Mouse (Mus musculus) CH12.LX (cell line): Measurements from ENCODE around the gene Myo5a. TPM values are rescaled to one million over a fixed set of nuclear protein-coding genes. Genes with fewer than 3 reads are reported as not detected.

ENCODE experiments used
- DNase-seq: peaks from one replicate; pipeline ENCODE4 v3.0.0-alpha.2; 2013; ENCODE audit errors: extremely low read depth
- H3K27ac ChIP-seq: 2 replicates; pipeline ENCODE4 v1.5.1; 2012; ENCODE audit warnings: low read depth, mild to moderate bottlenecking, control low read depth, moderate library complexity; ENCODE audit not compliant: insufficient read depth
- H3K27me3 ChIP-seq: replicated peaks from 2 replicates; pipeline ENCODE3; 2012; ENCODE audit warnings: inconsistent platforms
- H3K36me3 ChIP-seq, 2 experiments: replicated peaks in 1 of 2; 2 replicates each; pipeline versions ENCODE3 to v1.6.1; 2012; ENCODE audit warnings: inconsistent platforms in 1 of 2, low read length in 1 of 2, mild to moderate bottlenecking in 1 of 2, mixed read lengths in 1 of 2, moderate library complexity in 1 of 2; ENCODE audit not compliant: control insufficient read depth in 1 of 2, insufficient read depth in 1 of 2
- H3K4me1 ChIP-seq, 2 experiments: 2 replicates each; pipeline ENCODE4 v1.6.1; 2012; ENCODE audit warnings: inconsistent platforms in 1 of 2, moderate library complexity in 1 of 2; ENCODE audit not compliant: insufficient read depth in 2 of 2, control insufficient read depth in 1 of 2
- H3K4me2 ChIP-seq: 2 replicates; pipeline ENCODE4 v1.6.1; 2012; ENCODE audit warnings: low read depth, mild to moderate bottlenecking, control low read depth; ENCODE audit not compliant: poor library complexity, insufficient read depth, severe bottlenecking
- H3K4me3 ChIP-seq, 3 experiments: fragments of 150-350 bp in 1 of 3; sonication (generic) in 1 of 3; replicated peaks in 1 of 3; 2 replicates each; pipeline versions ENCODE3 to v1.5.1; 2011 to 2012; ENCODE audit warnings: low read depth in 2 of 3, low read length in 2 of 3, mild to moderate bottlenecking in 2 of 3, moderate library complexity in 2 of 3, control low read depth in 1 of 3, improper control_type of control experiment in 1 of 3, inconsistent platforms in 1 of 3, mixed read lengths in 1 of 3; ENCODE audit not compliant: poor library complexity in 1 of 3
- H3K79me2 ChIP-seq: replicated peaks from 2 replicates; pipeline ENCODE4 v1.6.1; 2012; ENCODE audit warnings: mild to moderate bottlenecking, moderate library complexity; ENCODE audit not compliant: control insufficient read depth, poor library complexity, insufficient read depth, severe bottlenecking; ENCODE audit errors: extremely low read depth
- H3K9ac ChIP-seq: 2 replicates; pipeline ENCODE4 v1.6.1; 2012; ENCODE audit warnings: low read depth, mild to moderate bottlenecking, control low read depth, moderate library complexity; ENCODE audit not compliant: insufficient read depth
- H3K9me3 ChIP-seq: replicated peaks from 2 replicates; pipeline ENCODE3; 2012; ENCODE audit warnings: low read length, inconsistent platforms, mixed read lengths
- BHLHE40 ChIP-seq: IDR thresholded peaks from 2 replicates; pipeline ENCODE4 v1.6.1; 2011; ENCODE audit warnings: mild to moderate bottlenecking, low read depth, low read length, improper control_type of control experiment
- CHD1 ChIP-seq: IDR thresholded peaks from 2 replicates; pipeline ENCODE4 v1.6.1; 2012; ENCODE audit warnings: low read depth, low read length, improper control_type of control experiment, inconsistent platforms
- CTCF ChIP-seq, 2 experiments: IDR thresholded peaks in 1 of 2; conservative IDR thresholded peaks in 1 of 2; 2 replicates each; pipeline ENCODE4 v1.5.1; 2011 to 2012; ENCODE audit warnings: low read depth in 2 of 2, low read length in 2 of 2, improper control_type of control experiment in 1 of 2, inconsistent platforms in 1 of 2, mild to moderate bottlenecking in 1 of 2, moderate library complexity in 1 of 2
- E2F4 ChIP-seq: IDR thresholded peaks from 2 replicates; pipeline ENCODE4 v1.6.1; 2011; ENCODE audit warnings: low read depth, low read length, improper control_type of control experiment; ENCODE audit not compliant: insufficient replicate concordance
- ELF1 ChIP-seq: IDR thresholded peaks from 2 replicates; pipeline ENCODE4 v1.6.1; 2014; ENCODE audit warnings: low read depth, mild to moderate bottlenecking, inconsistent platforms, low read length, improper control_type of control experiment
- EP300 ChIP-seq: IDR thresholded peaks from 2 replicates; pipeline ENCODE4 v1.6.1; 2011; ENCODE audit warnings: low read length, improper control_type of control experiment
- ETS1 ChIP-seq: conservative IDR thresholded peaks from 2 replicates; pipeline ENCODE4 v1.6.1; 2012; ENCODE audit warnings: low read depth, mild to moderate bottlenecking, inconsistent platforms, low read length, improper control_type of control experiment, moderate library complexity
- HCFC1 ChIP-seq: IDR thresholded peaks from 2 replicates; pipeline ENCODE4 v1.6.1; 2012; ENCODE audit warnings: low read depth, mild to moderate bottlenecking, inconsistent platforms, low read length, improper control_type of control experiment
- IRF4 ChIP-seq: IDR thresholded peaks from 2 replicates; pipeline ENCODE4 v1.6.1; 2014; ENCODE audit warnings: low read depth, mild to moderate bottlenecking, inconsistent platforms, low read length, improper control_type of control experiment
- JUN ChIP-seq: IDR thresholded peaks from 2 replicates; pipeline ENCODE4 v1.6.1; 2011; ENCODE audit warnings: low read depth, mild to moderate bottlenecking, low read length, improper control_type of control experiment, moderate library complexity; ENCODE audit not compliant: insufficient read depth
- JUND ChIP-seq: conservative IDR thresholded peaks from 2 replicates; pipeline ENCODE4 v1.6.1; 2011; ENCODE audit warnings: low read depth, low read length, improper control_type of control experiment
- KAT2A ChIP-seq: IDR thresholded peaks from 2 replicates; pipeline ENCODE4 v1.6.1; 2012; ENCODE audit warnings: low read length, improper control_type of control experiment, inconsistent platforms; ENCODE audit not compliant: insufficient replicate concordance
- MAX ChIP-seq: IDR thresholded peaks from 2 replicates; pipeline ENCODE4 v1.6.1; 2011; ENCODE audit warnings: low read length, improper control_type of control experiment
- MEF2A ChIP-seq: IDR thresholded peaks from 2 replicates; pipeline ENCODE4 v1.6.1; 2014; ENCODE audit warnings: low read depth, mild to moderate bottlenecking, inconsistent platforms, low read length, improper control_type of control experiment, borderline replicate concordance
- MXI1 ChIP-seq: IDR thresholded peaks from 2 replicates; pipeline ENCODE4 v1.6.1; 2011; ENCODE audit warnings: mild to moderate bottlenecking, low read depth, low read length, improper control_type of control experiment
- MYC ChIP-seq: IDR thresholded peaks from 2 replicates; pipeline ENCODE4 v1.6.1; 2011; ENCODE audit warnings: low read depth, mild to moderate bottlenecking, improper control_type of control experiment, low read length
- NELFE ChIP-seq: IDR thresholded peaks from 2 replicates; pipeline ENCODE4 v1.6.1; 2011; ENCODE audit warnings: low read depth, low read length, improper control_type of control experiment
- PAX5 ChIP-seq: IDR thresholded peaks from 2 replicates; pipeline ENCODE4 v1.6.1; 2012; ENCODE audit warnings: low read length, inconsistent platforms, mixed read lengths
- POLR2A ChIP-seq: IDR thresholded peaks from 2 replicates; pipeline ENCODE4 v1.6.1; 2011; ENCODE audit warnings: low read depth, mild to moderate bottlenecking, improper control_type of control experiment, low read length
- RAD21 ChIP-seq: IDR thresholded peaks from 2 replicates; pipeline ENCODE4 v1.6.1; 2011; ENCODE audit warnings: low read depth, mild to moderate bottlenecking, low read length, improper control_type of control experiment, moderate library complexity
- RCOR1 ChIP-seq: conservative IDR thresholded peaks from 2 replicates; pipeline ENCODE4 v1.6.1; 2012; ENCODE audit warnings: low read depth, mild to moderate bottlenecking, inconsistent platforms, low read length, improper control_type of control experiment
- SIN3A ChIP-seq: IDR thresholded peaks from 2 replicates; pipeline ENCODE4 v1.6.1; 2012; ENCODE audit warnings: low read length, improper control_type of control experiment, inconsistent platforms
- SMC3 ChIP-seq: IDR thresholded peaks from 2 replicates; pipeline ENCODE4 v1.6.1; 2011; ENCODE audit warnings: low read depth, low read length, improper control_type of control experiment
- TBP ChIP-seq: conservative IDR thresholded peaks from 2 replicates; pipeline ENCODE4 v1.6.1; 2011; ENCODE audit warnings: low read depth, low read length, improper control_type of control experiment
- TCF12 ChIP-seq: IDR thresholded peaks from 2 replicates; pipeline ENCODE4 v1.6.1; 2014; ENCODE audit warnings: low read depth, mild to moderate bottlenecking, inconsistent platforms, low read length, improper control_type of control experiment
- UBTF ChIP-seq: IDR thresholded peaks from 2 replicates; pipeline ENCODE4 v1.6.1; 2012; ENCODE audit warnings: low read depth, mild to moderate bottlenecking, inconsistent platforms, low read length, improper control_type of control experiment, moderate library complexity
- USF1 ChIP-seq: IDR thresholded peaks from 2 replicates; pipeline ENCODE4 v1.6.1; 2014; ENCODE audit warnings: low read depth, mild to moderate bottlenecking, inconsistent platforms, low read length, improper control_type of control experiment
- USF2 ChIP-seq: conservative IDR thresholded peaks from 2 replicates; pipeline ENCODE4 v1.6.1; 2011; ENCODE audit warnings: low read depth, low read length, improper control_type of control experiment
- ZC3H11A ChIP-seq: IDR thresholded peaks from 2 replicates; pipeline ENCODE4 v1.6.1; 2012; ENCODE audit warnings: low read depth, mild to moderate bottlenecking, inconsistent platforms, low read length, improper control_type of control experiment
- ZKSCAN1 ChIP-seq: IDR thresholded peaks from 2 replicates; pipeline ENCODE4 v1.6.1; 2012; ENCODE audit warnings: low read depth, inconsistent platforms, low read length, improper control_type of control experiment, borderline replicate concordance
- ZMIZ1 ChIP-seq: IDR thresholded peaks from 2 replicates; pipeline ENCODE4 v1.6.1; 2012; ENCODE audit warnings: low read depth, mild to moderate bottlenecking, inconsistent platforms, low read length, improper control_type of control experiment
- ZNF384 ChIP-seq: IDR thresholded peaks from 2 replicates; pipeline ENCODE4 v1.6.1; 2012; ENCODE audit warnings: low read depth, low read length, improper control_type of control experiment, inconsistent platforms
- dilution Hi-C: fragments of 300-500 bp; cut with MboI; formaldehyde crosslinking; loops from 2 replicates; pipeline ENCODE4 v1.14.3; 2020; ENCODE audit warnings: low sequenced_read_pairs; ENCODE audit not compliant: extremely low pct_unique_long_range_greater_than_20kb, extremely low pct_ligation_motif_present
- in situ Hi-C: fragments of 300-500 bp; cut with MboI; formaldehyde crosslinking; loops from 3 replicates; pipeline ENCODE4 v1.14.3; 2019; ENCODE audit warnings: low sequenced_read_pairs, low pct_ligation_motif_present, low pct_unique_long_range_greater_than_20kb, mixed read lengths
- polyA plus RNA-seq: library from polyadenylated mRNA; unstranded; fragments of >175 nt; gene quantifications from 2 replicates; pipeline ENCODE4 v1.2.1, GENCODE M21; 2012; ENCODE audit warnings: low read depth; ENCODE audit not compliant: insufficient read length
- total RNA-seq, 2 experiments: library from RNA; depleted of rRNA; stranded (reverse); fragments of 300-350 nt in 1 of 2; fragments of >200 nt in 1 of 2; gene quantifications; 2 replicates each; pipeline ENCODE4 v1.2.3; 2012 to 2014

Myo5a gene
- total and polyA plus RNA-seq, 3 experiments, result 55.0 to 107 (median 66.6) TPM

DNA sequence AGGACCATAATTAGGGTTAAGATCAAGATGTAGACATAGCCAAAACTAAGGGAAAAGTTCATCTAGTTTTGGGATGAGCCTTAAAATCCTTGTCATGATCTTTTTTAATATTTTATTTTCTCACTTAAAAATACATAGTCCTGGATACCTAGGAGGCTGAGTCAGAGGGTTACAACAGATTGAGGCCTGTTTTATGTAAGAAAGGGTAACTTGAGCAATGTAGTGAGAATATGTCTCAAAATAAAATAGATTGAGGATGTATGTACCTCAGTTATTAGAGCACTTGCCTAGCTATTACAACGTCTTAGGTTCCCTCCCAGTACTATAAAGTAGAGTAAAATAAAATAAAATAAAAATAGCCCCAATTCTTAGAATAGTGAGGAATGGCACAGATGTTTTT is 21.3 kb downstream of the Myo5a start:
- Histone ChIP-seq H3K4me3 (no peak overlapping the region), H3K9me3 (no peaks in the 10 kb centered on the region), H3K27me3 (no peaks in the 10 kb centered on the region), H3K27ac (no peak overlapping the region), H3K36me3 (peaks cover 0 to 3% of the 10 kb centered on the region in 2 experiments), H3K4me2 (no peak overlapping the region; the same call in 1 of the 2 replicates), H3K79me2 (peaks cover 53% of the 10 kb centered on the region), H3K9ac (no peak overlapping the region), H3K4me1 (peaks cover 12 to 76% of the 10 kb centered on the region in 2 experiments)
- DNase-seq, result no peak
- dilution Hi-C loops, result no loop called here
- TF ChIP-seq RCOR1, result no peak
- TF ChIP-seq POLR2A, result no peak
- TF ChIP-seq ZMIZ1, result no peak
- no peak for TF ChIP-seq TBP
- TF ChIP-seq CTCF (conservative IDR thresholded peaks at IDR 0.05 in 1 of 2, IDR thresholded peaks at IDR 0.05 in 1 of 2; ENCODE audit: low read depth in 2 of 2, low read length in 2 of 2), result no peak
- no peak for TF ChIP-seq SMC3
- TF ChIP-seq NELFE, result no peak
- no peak for TF ChIP-seq RAD21
- TF ChIP-seq E2F4, result no peak
- TF ChIP-seq IRF4, result no peak
- no peak for TF ChIP-seq MXI1
- TF ChIP-seq JUND, result no peak
- no peak for TF ChIP-seq BHLHE40
- in situ Hi-C loops, result no loop called here

GRCm38 (mm10) chr9:75094762-75095161 is 23.9 kb downstream of the Myo5a start:
- peak; percentile 74 for DNase-seq
- Histone ChIP-seq H3K36me3 (peaks cover 0 to 5% of the 10 kb centered on the region in 2 experiments), H3K9me3 (no peaks in the 10 kb centered on the region), H3K27me3 (no peaks in the 10 kb centered on the region), H3K79me2 (peaks cover 56% of the 10 kb centered on the region), H3K4me2 (peak overlapping the region; percentile 78; the same call in 1 of the 2 replicates), H3K4me1 (peaks cover 15 to 79% of the 10 kb centered on the region in 2 experiments), H3K4me3 (peak overlapping the region in 1 of 3 experiments; percentile 18), H3K9ac (peak overlapping the region; percentile 78), H3K27ac (peak overlapping the region; percentile 14; the same call in 1 of the 2 replicates)
- dilution Hi-C loops, result no loop called here
- in situ Hi-C loops, result no loop called here
- TF ChIP-seq NELFE (no peak), ZNF384 (no peak; the same call in 1 of the 2 replicates), BHLHE40 (peak; percentile 76), UBTF (no peak), E2F4 (0 out of 2 replicates have a peak, but pooled peaks have one; percentile 28), HCFC1 (no peak), KAT2A (no peak), CTCF (conservative IDR thresholded peaks at IDR 0.05 in 1 of 2, IDR thresholded peaks at IDR 0.05 in 1 of 2; ENCODE audit: low read depth in 2 of 2, low read length in 2 of 2) (no peak), POLR2A (no peak), USF2 (no peak), TCF12 (peak; percentile 81), USF1 (no peak), MYC (peak; percentile 77), IRF4 (peak; percentile 85), PAX5 (no peak), MEF2A (peak; percentile 74; the same call in 1 of the 2 replicates), CHD1 (peak; percentile 92; the same call in 1 of the 2 replicates), EP300 (peak; percentile 96), JUN (peak; percentile 50), TBP (0 out of 2 replicates have a peak, but pooled peaks have one; percentile 37), ZKSCAN1 (no peak), SIN3A (peak; percentile 96), ETS1 (peak; percentile 94), ELF1 (peak; percentile 28; the same call in 1 of the 2 replicates), ZC3H11A (no peak), MAX (peak; percentile 55; the same call in 1 of the 2 replicates)
